Mouse (Mus musculus) MEL (cell line): ENCODE results near the gene Dhx29. TPM values are rescaled to one million over a fixed set of nuclear protein-coding genes. Genes with fewer than 3 reads are reported as not detected.

ENCODE experiments used
- DNase-seq: peaks from one replicate; pipeline ENCODE4 v3.0.0; 2011; ENCODE audit warnings: low read depth, low spot score
- H3K27ac ChIP-seq: 2 replicates; pipeline ENCODE4 v1.5.1; 2012; ENCODE audit warnings: low read depth, mild to moderate bottlenecking, control low read depth, low read length, moderate library complexity; ENCODE audit not compliant: control insufficient read depth
- H3K27me3 ChIP-seq, 2 experiments: fragments of 150-350 bp in 1 of 2; sonication (generic) in 1 of 2; 2 replicates each; pipeline ENCODE4 v1.6.1; 2012; ENCODE audit warnings: low read length in 2 of 2, mild to moderate bottlenecking in 2 of 2, improper control_type of control experiment in 1 of 2, moderate library complexity in 1 of 2; ENCODE audit not compliant: insufficient read depth in 2 of 2, control insufficient read depth in 1 of 2
- H3K36me3 ChIP-seq, 2 experiments: 2 replicates each; pipeline ENCODE4 v1.6.1; 2012 to 2014; ENCODE audit warnings: low read length in 2 of 2, improper control_type of control experiment in 1 of 2, inconsistent platforms in 1 of 2, mild to moderate bottlenecking in 1 of 2; ENCODE audit not compliant: insufficient read depth in 2 of 2, control insufficient read depth in 1 of 2
- H3K4me1 ChIP-seq, 2 experiments: fragments of 150-350 bp in 1 of 2; sonication (generic) in 1 of 2; 2 replicates each; pipeline ENCODE4 v1.6.1; 2012; ENCODE audit warnings: low read length in 2 of 2, improper control_type of control experiment in 1 of 2, mild to moderate bottlenecking in 1 of 2; ENCODE audit not compliant: insufficient read depth in 2 of 2, control insufficient read depth in 1 of 2
- H3K4me3 ChIP-seq, 2 experiments: fragments of 150-350 bp in 1 of 2; sonication (generic) in 1 of 2; 2 replicates each; pipeline ENCODE4 v1.5.1; 2012; ENCODE audit warnings: low read depth in 2 of 2, low read length in 2 of 2, mild to moderate bottlenecking in 2 of 2, moderate library complexity in 2 of 2, control low read depth in 1 of 2, improper control_type of control experiment in 1 of 2; ENCODE audit not compliant: control insufficient read depth in 1 of 2, insufficient read depth in 1 of 2
- H3K79me2 ChIP-seq: 2 replicates; pipeline ENCODE4 v1.6.1; 2012; ENCODE audit warnings: mild to moderate bottlenecking, low read length, moderate library complexity; ENCODE audit not compliant: control insufficient read depth, poor library complexity, insufficient read depth
- H3K9ac ChIP-seq: 2 replicates; pipeline ENCODE4 v1.6.1; 2012; ENCODE audit warnings: low read depth, mild to moderate bottlenecking, control low read depth, low read length, moderate library complexity; ENCODE audit not compliant: control insufficient read depth, poor library complexity, severe bottlenecking
- H3K9me3 ChIP-seq: fragments of 150-350 bp; sonication (generic); replicated peaks from 2 replicates; pipeline ENCODE4 v1.6.1; 2012; ENCODE audit warnings: mild to moderate bottlenecking, low read length, improper control_type of control experiment, moderate library complexity; ENCODE audit not compliant: insufficient read depth
- BHLHE40 ChIP-seq: IDR thresholded peaks from 2 replicates; pipeline ENCODE4 v1.6.1; 2012; ENCODE audit warnings: low read depth, mild to moderate bottlenecking, inconsistent platforms, low read length, improper control_type of control experiment, borderline replicate concordance
- CHD2 ChIP-seq: IDR thresholded peaks from 2 replicates; pipeline ENCODE4 v1.6.1; 2011; ENCODE audit warnings: low read length, improper control_type of control experiment
- ELF1 ChIP-seq: IDR thresholded peaks from 2 replicates; pipeline ENCODE4 v1.6.1; 2014; ENCODE audit warnings: low read depth, mild to moderate bottlenecking, inconsistent platforms, low read length, improper control_type of control experiment, moderate library complexity
- EP300 ChIP-seq, 2 experiments: IDR thresholded peaks; 2 replicates each; pipeline ENCODE4 v1.6.1; 2011; ENCODE audit warnings: improper control_type of control experiment in 2 of 2, low read length in 2 of 2, low read depth in 1 of 2, mild to moderate bottlenecking in 1 of 2
- ETS1 ChIP-seq: IDR thresholded peaks from 2 replicates; pipeline ENCODE4 v1.6.1; 2012; ENCODE audit warnings: low read depth, mild to moderate bottlenecking, inconsistent platforms, low read length, improper control_type of control experiment, moderate library complexity
- GATA1 ChIP-seq: IDR thresholded peaks from 2 replicates; pipeline ENCODE4 v1.6.1; 2011; ENCODE audit warnings: low read depth, low read length, improper control_type of control experiment
- JUND ChIP-seq: IDR thresholded peaks from 2 replicates; pipeline ENCODE4 v1.6.1; 2011; ENCODE audit warnings: low read depth, mild to moderate bottlenecking, improper control_type of control experiment, low read length
- MAFK ChIP-seq: IDR thresholded peaks from 2 replicates; pipeline ENCODE4 v1.6.1; 2011; ENCODE audit warnings: low read depth, mild to moderate bottlenecking, low read length, improper control_type of control experiment, borderline replicate concordance
- MAX ChIP-seq: IDR thresholded peaks from 2 replicates; pipeline ENCODE4 v1.6.1; 2011; ENCODE audit warnings: low read length, improper control_type of control experiment
- MEF2A ChIP-seq: IDR thresholded peaks from 2 replicates; pipeline ENCODE4 v1.6.1; 2014; ENCODE audit warnings: low read depth, mild to moderate bottlenecking, inconsistent platforms, low read length, improper control_type of control experiment; ENCODE audit not compliant: poor library complexity, insufficient replicate concordance, severe bottlenecking; ENCODE audit errors: extremely low read depth
- MXI1 ChIP-seq: IDR thresholded peaks from 2 replicates; pipeline ENCODE4 v1.6.1; 2011; ENCODE audit warnings: mild to moderate bottlenecking, low read depth, low read length, improper control_type of control experiment
- MYB ChIP-seq: IDR thresholded peaks from 2 replicates; pipeline ENCODE4 v1.6.1; 2011; ENCODE audit warnings: mild to moderate bottlenecking, low read depth, low read length, improper control_type of control experiment
- MYC ChIP-seq: IDR thresholded peaks from 2 replicates; pipeline ENCODE4 v1.6.1; 2011; ENCODE audit warnings: low read depth, mild to moderate bottlenecking, low read length, improper control_type of control experiment, moderate library complexity
- NELFE ChIP-seq: IDR thresholded peaks from 2 replicates; pipeline ENCODE4 v1.6.1; 2011; ENCODE audit warnings: low read depth, low read length, improper control_type of control experiment
- POLR2AphosphoS5 ChIP-seq: IDR thresholded peaks from 2 replicates; pipeline ENCODE4 v1.6.1; 2012; ENCODE audit warnings: low read depth, borderline replicate concordance, mild to moderate bottlenecking, inconsistent platforms, low read length, moderate library complexity, mixed read lengths
- RCOR1 ChIP-seq: IDR thresholded peaks from 2 replicates; pipeline ENCODE4 v1.6.1; 2012; ENCODE audit warnings: low read depth, mild to moderate bottlenecking, inconsistent platforms, low read length, improper control_type of control experiment
- SMC3 ChIP-seq: IDR thresholded peaks from 2 replicates; pipeline ENCODE4 v1.6.1; 2011; ENCODE audit warnings: low read depth, low read length, improper control_type of control experiment
- TAL1 ChIP-seq: IDR thresholded peaks from 2 replicates; pipeline ENCODE4 v1.6.1; 2012; ENCODE audit warnings: mild to moderate bottlenecking, inconsistent platforms, low read length, moderate library complexity, mixed read lengths
- TBP ChIP-seq: IDR thresholded peaks from 2 replicates; pipeline ENCODE4 v1.8.0; 2011; ENCODE audit warnings: low read depth, low read length, improper control_type of control experiment
- TCF12 ChIP-seq: IDR thresholded peaks from 2 replicates; pipeline ENCODE4 v1.6.1; 2014; ENCODE audit warnings: low read depth, mild to moderate bottlenecking, inconsistent platforms, low read length, improper control_type of control experiment, moderate library complexity
- UBTF ChIP-seq: IDR thresholded peaks from 2 replicates; pipeline ENCODE4 v1.6.1; 2012; ENCODE audit warnings: low read depth, mild to moderate bottlenecking, inconsistent platforms, low read length, improper control_type of control experiment, moderate library complexity, borderline replicate concordance; ENCODE audit not compliant: insufficient read depth
- USF1 ChIP-seq: IDR thresholded peaks from 2 replicates; pipeline ENCODE4 v1.6.1; 2014; ENCODE audit warnings: low read depth, mild to moderate bottlenecking, inconsistent platforms, low read length, improper control_type of control experiment, moderate library complexity
- USF2 ChIP-seq, 2 experiments: IDR thresholded peaks; 2 replicates each; pipeline ENCODE4 v1.6.1; 2011 to 2012; ENCODE audit warnings: improper control_type of control experiment in 2 of 2, low read length in 2 of 2, borderline replicate concordance in 1 of 2, inconsistent platforms in 1 of 2, low read depth in 1 of 2, mild to moderate bottlenecking in 1 of 2; ENCODE audit not compliant: insufficient read depth in 1 of 2
- ZKSCAN1 ChIP-seq: IDR thresholded peaks from 2 replicates; pipeline ENCODE4 v1.6.1; 2012; ENCODE audit warnings: low read depth, mild to moderate bottlenecking, inconsistent platforms, low read length, improper control_type of control experiment, moderate library complexity
- ZMIZ1 ChIP-seq: IDR thresholded peaks from 2 replicates; pipeline ENCODE4 v1.6.1; 2012; ENCODE audit warnings: low read depth, mild to moderate bottlenecking, inconsistent platforms, low read length, improper control_type of control experiment, moderate library complexity
- ZNF384 ChIP-seq: IDR thresholded peaks from 2 replicates; pipeline ENCODE4 v1.6.1; 2012; ENCODE audit warnings: low read depth, mild to moderate bottlenecking, inconsistent platforms, low read length, improper control_type of control experiment
- polyA plus RNA-seq, 2 experiments: library from polyadenylated mRNA; stranded (reverse) in 1 of 2; unstranded in 1 of 2; fragments of >175 nt in 1 of 2; fragments of >200 nt in 1 of 2; gene quantifications; 2 replicates each; pipeline versions ENCODE4 v1.2.1 to v1.2.4; 2012; ENCODE audit warnings: low replicate concordance in 2 of 2, low read depth in 1 of 2; ENCODE audit not compliant: insufficient read length in 2 of 2, insufficient read depth in 1 of 2, missing spikeins in 1 of 2
- total RNA-seq: library from RNA; depleted of rRNA; stranded (reverse); fragments of 300-350 nt; gene quantifications from 2 replicates; pipeline ENCODE4 v1.2.3, GENCODE M21; 2012

The Dhx29 gene
- total and polyA plus RNA-seq, 3 experiments: 25.3 to 41.2 (median 26.7) TPM

GRCm38 (mm10) chr13:112964421-112964820 lies 37.2 kb downstream of the Dhx29 start:
- peaks cover 0 to 7% of the 10 kb centered on the region in 2 experiments; a peak in 2 of 4 replicates for H3K36me3 ChIP-seq
- no peaks in the 10 kb centered on the region for H3K4me1 ChIP-seq
- no peak for DNase-seq
- H3K79me2 ChIP-seq: no peaks in the 10 kb centered on the region
- H3K27me3 ChIP-seq: no peaks in the 10 kb centered on the region
- no peaks in the 10 kb centered on the region for H3K9me3 ChIP-seq
- H3K9ac ChIP-seq: no peak overlapping the region
- no peak for TF ChIP-seq TBP
- TF ChIP-seq MEF2A: no peak
- TF ChIP-seq JUND: no peak
- TF ChIP-seq UBTF: no peak
- TF ChIP-seq TCF12: no peak
- TF ChIP-seq USF1: no peak
- no peak for TF ChIP-seq RCOR1
- no peak for TF ChIP-seq ZKSCAN1
- TF ChIP-seq ELF1: no peak
- no peak for TF ChIP-seq MAFK
- no peak for TF ChIP-seq ZNF384
- no peak for TF ChIP-seq MYB
- TF ChIP-seq ETS1: no peak
- no peak overlapping the region for H3K4me3 ChIP-seq
- no peak overlapping the region for H3K27ac ChIP-seq

DNA sequence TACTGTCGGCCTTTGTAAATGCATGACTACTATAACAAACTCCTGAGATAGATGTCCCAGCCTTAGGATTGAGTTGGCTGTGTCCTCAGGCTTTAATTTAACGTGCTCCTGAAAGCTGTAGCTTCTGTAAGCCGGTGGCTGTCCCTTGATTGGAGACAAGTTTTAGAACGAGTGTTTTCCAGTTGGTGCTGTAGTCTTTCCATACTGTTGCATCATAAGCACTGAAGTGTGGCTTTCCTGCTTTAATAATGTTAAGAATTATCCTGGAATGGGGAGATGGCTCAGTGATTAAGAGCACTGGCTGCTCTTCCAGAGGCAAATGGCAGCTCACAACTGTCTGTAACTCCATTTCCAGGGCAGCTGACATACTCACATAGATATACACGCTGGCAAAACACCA lies 40.0 kb downstream of the Dhx29 start:
- Histone ChIP-seq H3K36me3 (peaks cover 0 to 7% of the 10 kb centered on the region in 2 experiments; a peak in 2 of 4 replicates), H3K9me3 (no peaks in the 10 kb centered on the region), H3K9ac (no peak overlapping the region), H3K4me3 (no peak overlapping the region), H3K4me1 (no peaks in the 10 kb centered on the region), H3K27me3 (no peaks in the 10 kb centered on the region), H3K27ac (no peak overlapping the region), H3K79me2 (no peaks in the 10 kb centered on the region)
- no peak for DNase-seq
- TF ChIP-seq ZMIZ1 (no peak), BHLHE40 (no peak)
- TF ChIP-seq, all 39 proteins: peak for 0

- H3K27me3 ChIP-seq: 0 out of 4 replicates have a peak, but pooled peaks cover 0 to 3% of the 10 kb centered on the region in 2 experiments
- peak; percentile 42 for DNase-seq
- peak overlapping the region; percentile 33 to 37; a peak in 3 of 4 replicates for H3K4me3 ChIP-seq
- no peak for TF ChIP-seq TCF12
- TF ChIP-seq MYC: no peak
- no peak for TF ChIP-seq ETS1
- TF ChIP-seq USF2 (IDR thresholded peaks at IDR 0.05; ENCODE audit: borderline replicate concordance in 1 of 2, insufficient read depth in 1 of 2, low read depth in 1 of 2, low read length in 2 of 2): no peak
- TF ChIP-seq MXI1: no peak
- TF ChIP-seq EP300 (IDR thresholded peaks at IDR 0.05; ENCODE audit: low read depth in 1 of 2, low read length in 2 of 2): no peak
- no peak for TF ChIP-seq TAL1
- no peak for TF ChIP-seq GATA1
- no peak for TF ChIP-seq MAX
- TF ChIP-seq MEF2A: no peak
- no peak for TF ChIP-seq NELFE
- TF ChIP-seq SMC3: no peak
- TF ChIP-seq ZMIZ1: no peak
- TF ChIP-seq UBTF: no peak
- no peak for TF ChIP-seq CHD2
- TF ChIP-seq ZKSCAN1: no peak
- TF ChIP-seq POLR2AphosphoS5: no peak
These were observed 49.5 kb downstream of the Dhx29 start for GRCm38 (mm10) chr13:112976720-112977119.

More at GRCm38 (mm10) chr13:112976720-112977119, 49.5 kb downstream of the Dhx29 start:
- Histone ChIP-seq H3K27ac (no peak overlapping the region), H3K9me3 (no peaks in the 10 kb centered on the region), H3K36me3 (no peaks in the 10 kb centered on the region), H3K79me2 (no peaks in the 10 kb centered on the region), H3K4me1 (no peaks in the 10 kb centered on the region), H3K9ac (no peak overlapping the region)
